In the genomic region with DNA sequence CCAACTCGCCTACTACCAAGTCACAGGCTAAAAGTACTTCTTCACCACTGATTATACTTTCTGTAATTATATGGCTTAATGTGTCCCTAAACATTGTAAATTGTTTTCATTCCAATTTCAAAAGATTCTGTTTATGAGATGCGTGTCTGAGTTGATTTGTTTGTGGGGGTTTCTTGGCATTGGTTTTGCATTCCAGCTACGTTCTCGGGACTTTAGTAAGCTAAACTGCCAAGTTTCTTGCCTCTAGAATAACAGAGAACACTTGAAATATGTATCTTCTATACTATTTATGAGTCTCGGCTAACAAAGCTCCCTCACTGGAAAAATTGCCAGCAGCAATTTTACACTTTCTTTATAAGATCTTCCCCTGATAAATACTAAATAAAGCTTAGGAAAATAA, we compare ENCODE assay signal across 25 mouse cellular contexts.
A peak's percentile ranks its signal among the peaks of the same experiment; 100 is the strongest.
DNase-seq lines count a peak whose midpoint lies in the region; ATAC-seq and TF ChIP-seq lines count a peak whose summit lies in the region.
"Had no signal": no experiment of that assay in that cellular context is flagged by ENCODE, and none has a peak within 500 bp of the region (broad histone marks: within the 10 kb centered on the region; RNA-seq: fewer than 3 reads in every experiment).

No protein-coding gene starts in this region.

- no peak overlapping the region for H3K4me3 ChIP-seq in kidney, postnatal 0 days (replicated peaks; ENCODE audit: low read depth, low read length)
- no peak overlapping the region for H3K4me3 ChIP-seq in lung, embryonic 14.5 days (ENCODE audit: low read depth, low read length)
- no peak overlapping the region for H3K4me3 ChIP-seq in stomach, embryonic 15.5 days (replicated peaks)
- H3K4me3 ChIP-seq in stomach, postnatal 0 days (ENCODE audit: low read depth, low read length) = no peak overlapping the region
- H3K4me3 ChIP-seq: embryonic facial prominence, embryonic 13.5 days; forebrain, embryonic 10.5 days; forebrain, embryonic 13.5 days; heart, adult 2 months; heart, embryonic 10.5 days; heart, embryonic 13.5 days had no signal

- ATAC-seq in kidney, postnatal 0 days (replicated peaks; ENCODE audit: low FRiP score, low read depth) = no peak
- ATAC-seq in lung, embryonic 14.5 days (ENCODE audit: insufficient read depth) = no peak
- no peak for ATAC-seq in stomach, embryonic 15.5 days (ENCODE audit: insufficient read depth, low FRiP score, low read depth)
- no peak for ATAC-seq in stomach, postnatal 0 days (ENCODE audit: low FRiP score, low TSS enrichment)
- ATAC-seq: CD4-positive, CD25-positive, alpha-beta regulatory T cell, adult 4 months; forebrain, embryonic 13.5 days; forebrain, embryonic 16.5 days had no signal

- H3K4me1 ChIP-seq in kidney, postnatal 0 days (replicated peaks; ENCODE audit: insufficient read depth, low read length) = no peaks in the 10 kb centered on the region
- H3K4me1 ChIP-seq in lung, embryonic 14.5 days (ENCODE audit: insufficient read depth) = no peaks in the 10 kb centered on the region
- no peaks in the 10 kb centered on the region for H3K4me1 ChIP-seq in stomach, embryonic 15.5 days
- no peaks in the 10 kb centered on the region for H3K4me1 ChIP-seq in stomach, postnatal 0 days (replicated peaks; ENCODE audit: control insufficient read depth, insufficient read depth)
- H3K4me1 ChIP-seq: embryonic facial prominence, embryonic 13.5 days; forebrain, embryonic 10.5 days; forebrain, embryonic 13.5 days; heart, embryonic 10.5 days; heart, embryonic 13.5 days had no signal

- DNase-seq in kidney, postnatal 0 days (ENCODE audit: low spot score) = peak; percentile 84
- DNase-seq in kidney, postnatal 25 days = no peak
- DNase-seq in lung, embryonic 14.5 days = peak; percentile 67
- DNase-seq in lung, postnatal 25 days (ENCODE audit: low spot score) = no peak
- DNase-seq in stomach, postnatal 0 days (ENCODE audit: low spot score) = no peak
- DNase-seq: adrenal gland, adult 2 months; adrenal gland, postnatal 14 days; cerebellum, adult 11 months; cerebellum, adult 2 months; cerebellum, adult 9-11 months; cerebellum, postnatal 25 days; gastrocnemius, postnatal 10 days; gastrocnemius, postnatal 36 days; heart, adult 2 months; heart, postnatal 14 days; heart, postnatal 4 days had no signal

- no peak overlapping the region for H3K9ac ChIP-seq in kidney, postnatal 0 days (ENCODE audit: low read depth, low read length)
- no peak overlapping the region for H3K9ac ChIP-seq in lung, embryonic 14.5 days
- H3K9ac ChIP-seq in stomach, embryonic 15.5 days = no peak overlapping the region
- no peak overlapping the region for H3K9ac ChIP-seq in stomach, postnatal 0 days (ENCODE audit: low read length)
- H3K9ac ChIP-seq: embryonic facial prominence, embryonic 13.5 days; forebrain, embryonic 13.5 days; heart, embryonic 13.5 days; hindbrain, embryonic 14.5 days had no signal

- H3K9me3 ChIP-seq in kidney, postnatal 0 days (replicated peaks; ENCODE audit: low read length) = no peaks in the 10 kb centered on the region
- no peaks in the 10 kb centered on the region for H3K9me3 ChIP-seq in lung, embryonic 14.5 days (ENCODE audit: low read depth, low read length)
- H3K9me3 ChIP-seq in stomach, embryonic 15.5 days = no peaks in the 10 kb centered on the region
- no peaks in the 10 kb centered on the region for H3K9me3 ChIP-seq in stomach, postnatal 0 days (ENCODE audit: control insufficient read depth, low read length)
- H3K9me3 ChIP-seq: embryonic facial prominence, embryonic 13.5 days; forebrain, embryonic 10.5 days; forebrain, embryonic 13.5 days; heart, embryonic 10.5 days; heart, embryonic 13.5 days had no signal

- no peaks in the 10 kb centered on the region for H3K27me3 ChIP-seq in kidney, postnatal 0 days (ENCODE audit: insufficient read depth, low read length)
- no peaks in the 10 kb centered on the region for H3K27me3 ChIP-seq in lung, embryonic 14.5 days (ENCODE audit: insufficient read depth, low read length)
- no peaks in the 10 kb centered on the region for H3K27me3 ChIP-seq in stomach, embryonic 15.5 days (replicated peaks)
- no peaks in the 10 kb centered on the region for H3K27me3 ChIP-seq in stomach, postnatal 0 days (ENCODE audit: control insufficient read depth, insufficient read depth, low read length)
- H3K27me3 ChIP-seq: embryonic facial prominence, embryonic 13.5 days; forebrain, embryonic 13.5 days; heart, embryonic 13.5 days had no signal

- no peaks in the 10 kb centered on the region for H3K36me3 ChIP-seq in kidney, postnatal 0 days (ENCODE audit: insufficient read depth, low read length)
- no peaks in the 10 kb centered on the region for H3K36me3 ChIP-seq in lung, embryonic 14.5 days (ENCODE audit: insufficient read depth)
- H3K36me3 ChIP-seq in stomach, embryonic 15.5 days = no peaks in the 10 kb centered on the region
- no peaks in the 10 kb centered on the region for H3K36me3 ChIP-seq in stomach, postnatal 0 days (ENCODE audit: control insufficient read depth, insufficient read depth, low read length)
- H3K36me3 ChIP-seq: embryonic facial prominence, embryonic 13.5 days; forebrain, embryonic 10.5 days; heart, embryonic 10.5 days; heart, embryonic 13.5 days had no signal

- TF ChIP-seq EP300 in stomach, postnatal 0 days (optimal IDR thresholded peaks at IDR 0.05) = no peak

- H3K27ac ChIP-seq in kidney, postnatal 0 days = no peak overlapping the region
- H3K27ac ChIP-seq in lung, embryonic 14.5 days (ENCODE audit: low read depth) = no peak overlapping the region
- H3K27ac ChIP-seq in stomach, embryonic 15.5 days = 0 out of 2 replicates have a peak overlapping the region, but pooled peaks have one; percentile 10
- no peak overlapping the region for H3K27ac ChIP-seq in stomach, postnatal 0 days (replicated peaks)
- H3K27ac ChIP-seq: embryonic facial prominence, embryonic 13.5 days; forebrain, embryonic 10.5 days; forebrain, embryonic 13.5 days; heart, adult 2 months; heart, embryonic 10.5 days; heart, embryonic 13.5 days; hindbrain, embryonic 14.5 days had no signal

- no peak overlapping the region for H3K4me2 ChIP-seq in kidney, postnatal 0 days (ENCODE audit: low read length)
- no peak overlapping the region for H3K4me2 ChIP-seq in lung, embryonic 14.5 days
- no peak overlapping the region for H3K4me2 ChIP-seq in stomach, embryonic 15.5 days
- no peak overlapping the region for H3K4me2 ChIP-seq in stomach, postnatal 0 days (replicated peaks; ENCODE audit: low read depth)
- H3K4me2 ChIP-seq: embryonic facial prominence, embryonic 13.5 days; forebrain, embryonic 13.5 days; heart, embryonic 13.5 days; hindbrain, embryonic 14.5 days had no signal

- WGBS in kidney, postnatal 0 days = 57% methylated on average over 5 of the region's 5 CpGs
- WGBS in lung, embryonic 14.5 days = 36% methylated on average over 5 of the region's 5 CpGs
- 52% methylated on average over 5 of the region's 5 CpGs for WGBS in stomach, embryonic 15.5 days
- 52% methylated on average over 5 of the region's 5 CpGs for WGBS in stomach, postnatal 0 days

- no peak for TF ChIP-seq CTCF in kidney, postnatal 0 days (IDR thresholded peaks at IDR 0.05; ENCODE audit: low read depth)
- no peak for TF ChIP-seq CTCF in lung, embryonic 14.5 days (IDR thresholded peaks at IDR 0.05; ENCODE audit: low read depth)
- no peak for TF ChIP-seq CTCF in stomach, postnatal 0 days (IDR thresholded peaks at IDR 0.05; ENCODE audit: low read depth)

Comparison
In these comparisons a context has a peak if more than half of its experiments do, and no peak if none do; other contexts are left out.
1. DNase-seq: peak in kidney, postnatal 0 days (single experiment) and lung, embryonic 14.5 days (single experiment); none in kidney, postnatal 25 days (0 of 2), lung, postnatal 25 days (single experiment) and stomach, postnatal 0 days (single experiment).